Comparison of ENCODE assay signal across 12 mouse cellular contexts in the genomic region with DNA sequence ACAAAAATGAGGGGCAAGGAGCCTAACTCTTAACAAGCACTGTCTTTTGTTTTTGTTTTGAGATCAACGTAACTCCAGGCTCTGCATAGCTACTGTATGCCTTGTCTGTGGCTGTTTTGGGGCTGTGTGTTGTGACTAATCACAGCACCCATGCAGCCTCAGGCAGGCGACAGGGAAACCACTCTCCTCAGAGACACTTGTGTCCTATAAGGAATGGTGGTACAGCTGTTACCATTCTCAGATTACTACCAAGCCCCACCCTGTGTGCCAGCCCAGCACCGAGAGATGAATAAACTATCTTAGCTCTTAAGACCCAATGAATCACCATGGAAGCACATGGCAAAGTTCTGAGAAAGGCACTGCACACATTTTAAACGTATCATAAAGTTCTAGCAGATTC. TPM values are rescaled to one million over a fixed set of nuclear protein-coding genes. Genes with fewer than 3 reads are reported as not detected.
A peak's percentile ranks its signal among the peaks of the same experiment; 100 is the strongest.
DNase-seq lines count a peak whose midpoint lies in the region; ATAC-seq and TF ChIP-seq lines count a peak whose summit lies in the region.
"Had no signal": no experiment of that assay in that cellular context is flagged by ENCODE, and none has a peak within 500 bp of the region (broad histone marks: within the 10 kb centered on the region; RNA-seq: fewer than 3 reads in every experiment).

No protein-coding gene starts in this region.

- 0 out of 2 replicates have a peak overlapping the region, but pooled peaks have one; percentile 9 for H3K4me2 ChIP-seq in lung, postnatal 0 days (replicated peaks; ENCODE audit: low read depth, low read length)
- H3K4me2 ChIP-seq in neural tube, embryonic 14.5 days (ENCODE audit: low read depth, low read length) = no peak overlapping the region
- H3K4me2 ChIP-seq: liver, embryonic 11.5 days; midbrain, embryonic 12.5 days had no signal

- intact Hi-C loops in heart, postnatal 25 days (cut with DNase I) = no loop called here

- WGBS in lung, postnatal 0 days = 22% methylated on average over 4 of the region's 4 CpGs
- WGBS in neural tube, embryonic 14.5 days = 41% methylated on average over 4 of the region's 4 CpGs

- no peaks in the 10 kb centered on the region for H3K9me3 ChIP-seq in lung, postnatal 0 days (ENCODE audit: low read length)
- H3K9me3 ChIP-seq in neural tube, embryonic 14.5 days (ENCODE audit: control insufficient read depth, low read length) = no peaks in the 10 kb centered on the region
- H3K9me3 ChIP-seq: midbrain, embryonic 12.5 days had no signal

- H3K27me3 ChIP-seq in lung, postnatal 0 days (replicated peaks; ENCODE audit: insufficient read depth, low read length) = no peaks in the 10 kb centered on the region
- H3K27me3 ChIP-seq in neural tube, embryonic 14.5 days (ENCODE audit: control insufficient read depth, insufficient read depth, low read length) = no peaks in the 10 kb centered on the region
- H3K27me3 ChIP-seq: midbrain, embryonic 12.5 days had no signal

- H3K9ac ChIP-seq in lung, postnatal 0 days (replicated peaks; ENCODE audit: low read depth) = no peak overlapping the region
- no peak overlapping the region for H3K9ac ChIP-seq in neural tube, embryonic 14.5 days (replicated peaks; ENCODE audit: low read depth, low read length)
- H3K9ac ChIP-seq: midbrain, embryonic 12.5 days had no signal

- peak; percentile 44 for DNase-seq in heart, adult 11 months
- DNase-seq in heart, postnatal 25 days (ENCODE audit: low spot score) = no peak
- DNase-seq in lung, postnatal 0 days (ENCODE audit: low spot score) = no peak
- DNase-seq in lung, postnatal 10 days = no peak
- peak; percentile 22 for DNase-seq in gastrocnemius, postnatal 10 days
- no peak for DNase-seq in kidney, adult 8-10 months
- DNase-seq in cerebellum, adult 11 months = no peak

- H3K36me3 ChIP-seq in lung, postnatal 0 days (ENCODE audit: insufficient read depth, low read length) = no peaks in the 10 kb centered on the region
- no peaks in the 10 kb centered on the region for H3K36me3 ChIP-seq in neural tube, embryonic 14.5 days (ENCODE audit: control insufficient read depth, insufficient read depth, low read length)
- H3K36me3 ChIP-seq: midbrain, embryonic 12.5 days had no signal

- peaks cover 6% of the 10 kb centered on the region; the same call in 1 of the 2 replicates for H3K4me1 ChIP-seq in lung, postnatal 0 days (ENCODE audit: insufficient read depth, low read depth, low read length)
- H3K4me1 ChIP-seq in neural tube, embryonic 14.5 days (ENCODE audit: control insufficient read depth, insufficient read depth, low read length) = peaks cover 4% of the 10 kb centered on the region; the same call in 1 of the 2 replicates

- ATAC-seq in lung, postnatal 0 days = peak; percentile 40; the same call in 1 of the 2 replicates
- ATAC-seq in neural tube, embryonic 14.5 days (ENCODE audit: low read depth) = peak; percentile 59; the same call in 1 of the 2 replicates
- ATAC-seq: CD4-positive, CD25-positive, alpha-beta regulatory T cell, adult 4 months; hindbrain, postnatal 0 days had no signal

- no peak for TF ChIP-seq EP300 in lung, postnatal 0 days (IDR thresholded peaks at IDR 0.05)

- TF ChIP-seq CTCF in lung, postnatal 0 days (IDR thresholded peaks at IDR 0.05) = no peak

- no peak overlapping the region for H3K4me3 ChIP-seq in lung, postnatal 0 days (ENCODE audit: low read depth, low read length)
- no peak overlapping the region for H3K4me3 ChIP-seq in neural tube, embryonic 14.5 days (ENCODE audit: low read depth, low read length)
- H3K4me3 ChIP-seq: midbrain, embryonic 12.5 days had no signal

- no peak overlapping the region for H3K27ac ChIP-seq in lung, postnatal 0 days (ENCODE audit: low read length)
- no peak overlapping the region for H3K27ac ChIP-seq in neural tube, embryonic 14.5 days (ENCODE audit: low read depth, low read length)
- H3K27ac ChIP-seq: hindbrain, postnatal 0 days; midbrain, embryonic 12.5 days had no signal

RNA-seq across cellular contexts. Expression of a gene that starts 29.7 kb away (rescaled TPM):
- 10 to 100 TPM; 17.4 to 21.9 TPM for total RNA-seq in heart, postnatal 25 days (2021)
- polyA plus RNA-seq in lung, postnatal 0 days (2015; fragmentation: Nextera tagmentation; extraction: Ambion mirVana) = 9.7 and 12.0 TPM in 2 replicates
- 100 to 1,000 TPM; 127 to 138 TPM for total RNA-seq in gastrocnemius, postnatal 10 days (2021)
- polyA plus RNA-seq in neural tube, embryonic 14.5 days (2014; fragmentation: Nextera tagmentation; extraction: Ambion mirVana) = 12.3 and 16.3 TPM in 2 replicates

Comparison
In these comparisons a context has a peak if more than half of its experiments do, and no peak if none do; other contexts are left out.
1. DNase-seq: peak in heart, adult 11 months (single experiment) and gastrocnemius, postnatal 10 days (single experiment); none in heart, postnatal 25 days (single experiment), lung, postnatal 0 days (single experiment), lung, postnatal 10 days (single experiment), kidney, adult 8-10 months (0 of 2) and cerebellum, adult 11 months (single experiment).
2. RNA of a gene that starts 29.7 kb away (total RNA-seq): 127 to 138 TPM in gastrocnemius, postnatal 10 days; 17.4 to 21.9 TPM in heart, postnatal 25 days; every median in the first group is over 4 times any median in the second.